Mouse (Mus musculus) hindbrain, embryonic 12.5 days (tissue): ENCODE data around the gene Snupn. TPM values are rescaled to one million over a fixed set of nuclear protein-coding genes. Genes with fewer than 3 reads are reported as not detected.

Source experiments
- ATAC-seq: fragments of 200-750 bp; cut with Nextera tagmentation; 2 replicates; pipeline ENCODE4 v1.8.0; 2017; ENCODE audit warnings: moderate TSS enrichment; ENCODE audit not compliant: low FRiP score
- H3K27ac ChIP-seq: fragments of 300-500 bp; sonication (generic); 2 replicates; pipeline ENCODE4 v1.5.1; 2016; ENCODE audit warnings: mild to moderate bottlenecking
- H3K27me3 ChIP-seq: fragments of 300-500 bp; sonication (generic); 2 replicates; pipeline ENCODE4 v1.6.1; 2016; ENCODE audit warnings: mild to moderate bottlenecking
- H3K36me3 ChIP-seq: fragments of 300-500 bp; sonication (generic); 2 replicates; pipeline ENCODE4 v1.6.1; 2016; ENCODE audit warnings: mild to moderate bottlenecking
- H3K4me1 ChIP-seq: fragments of 300-500 bp; sonication (generic); 2 replicates; pipeline ENCODE4 v1.6.1; 2016
- H3K4me2 ChIP-seq: fragments of 300-500 bp; sonication (generic); replicated peaks from 2 replicates; pipeline ENCODE4 v1.6.1; 2016; ENCODE audit warnings: mild to moderate bottlenecking
- H3K4me3 ChIP-seq: fragments of 300-500 bp; sonication (generic); 2 replicates; pipeline ENCODE4 v1.5.1; 2016; ENCODE audit warnings: mild to moderate bottlenecking
- H3K9ac ChIP-seq: fragments of 300-500 bp; sonication (generic); 2 replicates; pipeline ENCODE4 v1.6.1; 2016; ENCODE audit warnings: mild to moderate bottlenecking, moderate library complexity
- H3K9me3 ChIP-seq: fragments of 300-500 bp; sonication (generic); replicated peaks from 2 replicates; pipeline ENCODE4 v1.6.1; 2016; ENCODE audit warnings: mild to moderate bottlenecking
- WGBS: fragments of 180-500 bp; shearing (Covaris S2); methylation state at CpG from one replicate; pipeline ENCODE4 v1.1.7; 2016; 5-methylcytosine and 5-hydroxymethylcytosine counted together
- polyA plus RNA-seq: library from polyadenylated mRNA; unstranded; fragments of >200 nt; fragmentation: Nextera tagmentation; extraction: Ambion mirVana; gene quantifications from 2 replicates; pipeline ENCODE4 v1.2.1, GENCODE M21; 2016

Snupn gene
- polyA plus RNA-seq, 1 experiment from 2014 or later: 24.7 TPM

- H3K4me1 ChIP-seq: no peaks in the 10 kb centered on the region
- H3K9me3 ChIP-seq: no peaks in the 10 kb centered on the region
- no peak overlapping the region for H3K9ac ChIP-seq
- WGBS: 97% methylated on average over 1 of the region's 1 CpGs
- H3K36me3 ChIP-seq: peaks cover 52% of the 10 kb centered on the region
- no peak overlapping the region for H3K4me2 ChIP-seq
- no peaks in the 10 kb centered on the region for H3K27me3 ChIP-seq
- ATAC-seq: no peak
- no peak overlapping the region for H3K27ac ChIP-seq
- no peak overlapping the region for H3K4me3 ChIP-seq
These were observed 81.1 kb downstream of the Snupn start for GRCm38 (mm10) chr9:57031756-57032155.

Other genes with a start within 250 kb of the Snupn start
- gene Lingo1, start 154.4 kb upstream of the Snupn start, polyA plus RNA-seq: 35.6 and 36.9 TPM in 2 replicates
- 0.29 and 0.54 TPM in 2 replicates for gene Odf3l1, start 86.2 kb upstream of the Snupn start, polyA plus RNA-seq
- gene Cspg4, start 85.8 kb upstream of the Snupn start, polyA plus RNA-seq: 6.8 and 8.9 TPM in 2 replicates
- 7.2 and 7.3 TPM in 2 replicates for gene Snx33, start 22.5 kb upstream of the Snupn start, polyA plus RNA-seq
- gene Imp3, start 13.4 kb upstream of the Snupn start, polyA plus RNA-seq: 60.9 and 62.7 TPM in 2 replicates
- gene Ptpn9, start 44.0 kb downstream of the Snupn start, polyA plus RNA-seq: 34.0 and 34.9 TPM in 2 replicates
- gene Sin3a, start 121.2 kb downstream of the Snupn start, polyA plus RNA-seq: 38.7 and 41.2 TPM in 2 replicates
- 62.3 TPM in 2 replicates for gene Man2c1, start 179.8 kb downstream of the Snupn start, polyA plus RNA-seq
- gene Neil1, start 197.4 kb downstream of the Snupn start, polyA plus RNA-seq: 8.4 and 9.8 TPM in 2 replicates
- 108 and 122 TPM in 2 replicates for gene Commd4, start 207.5 kb downstream of the Snupn start, polyA plus RNA-seq